Mouse (Mus musculus): ENCODE measurements around the gene Taar9. TPM values are rescaled to one million over a fixed set of nuclear protein-coding genes. Genes with fewer than 3 reads are reported as not detected.
A peak's percentile ranks its signal among the peaks of the same experiment; 100 is the strongest.
"Not testable (repeated sequence)": the region's sequence is repeated elsewhere in the genome, so short reads cannot be mapped to it uniquely, and the experiment has no call there.

The Taar9 gene
- total RNA-seq, 2 experiments from 2014 or later = not detected

DNA sequence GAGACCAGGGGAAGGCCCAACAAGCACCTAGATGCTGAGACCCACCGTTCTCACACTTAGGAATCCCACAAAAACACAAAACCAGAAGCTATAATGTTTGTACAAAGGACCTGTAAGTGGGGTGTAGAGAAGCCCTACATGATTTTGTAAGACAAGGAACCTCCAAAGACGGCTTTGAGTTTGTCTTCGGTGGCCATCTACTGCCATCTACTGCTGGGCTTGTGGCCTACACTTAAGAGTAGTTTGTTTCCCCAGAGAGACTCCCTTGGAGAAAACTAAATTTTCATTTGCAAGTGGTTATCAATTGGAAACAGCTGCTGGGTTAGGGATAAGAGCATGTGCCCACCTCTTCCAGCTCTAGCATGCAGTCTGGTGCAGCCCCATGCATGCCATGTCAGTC, 29.2 kb downstream of the Taar9 start:
- DNase-seq (ENCODE audit: low spot score in 2 of 2) = peak in 1 of 2 experiments; percentile 45

- DNase-seq (ENCODE audit: low spot score in 2 of 2) = not testable (repeated sequence)
Measured at GRCm38 (mm10) chr10:24076200-24076599, 33.1 kb downstream of the Taar9 start, which contains the start of gene Taar8a. Gene Taar8a (plus strand): TSS chr10:24076500.

DNA sequence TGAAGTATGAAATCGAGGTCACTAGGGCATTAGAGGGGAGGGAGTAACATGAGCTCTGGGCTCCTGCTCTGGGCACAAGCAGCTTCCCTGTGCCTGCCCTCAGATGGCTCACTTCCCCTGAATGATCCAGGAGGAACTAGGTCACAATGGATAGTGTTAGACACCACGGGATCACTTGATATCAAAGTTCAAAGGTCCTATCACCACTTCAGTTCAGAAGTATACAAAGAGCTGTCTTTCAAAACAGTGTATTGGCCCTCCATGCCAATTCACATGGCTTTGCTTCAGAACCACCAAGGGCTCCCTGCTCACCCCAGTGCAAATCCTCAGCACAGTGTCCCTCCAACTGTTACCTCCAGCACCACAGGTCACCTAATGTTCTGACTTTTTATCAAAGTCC, 34.6 kb downstream of the Taar9 start:
- not testable (repeated sequence) for DNase-seq (ENCODE audit: low spot score in 2 of 2)

GRCm38 (mm10) chr10:24058986-24059385, 50.3 kb downstream of the Taar9 start:
- no peak for DNase-seq (ENCODE audit: low spot score in 2 of 2)

Other genes with a start within 250 kb of the Taar9 start
- under 1 TPM in 1 of 2 experiments, not detected in 1; 0.37 TPM for gene Vnn1, start 214.8 kb downstream of the Taar9 start, total RNA-seq (2021)
- not detected for gene Taar1, start 189.2 kb downstream of the Taar9 start, total RNA-seq (2021)
- gene Taar2, start 171.0 kb downstream of the Taar9 start, total RNA-seq (2021) = not detected
- gene Taar3, start 160.0 kb downstream of the Taar9 start, total RNA-seq (2021) = not detected
- gene Taar4, start 149.0 kb downstream of the Taar9 start, total RNA-seq (2021) = not detected
- gene Taar5, start 138.8 kb downstream of the Taar9 start, total RNA-seq (2021) = not detected
- gene Taar6, start 123.9 kb downstream of the Taar9 start, total RNA-seq (2021) = not detected
- gene Taar7a, start 116.1 kb downstream of the Taar9 start, total RNA-seq (2021) = not detected
- not detected for gene Taar7b, start 109.6 kb downstream of the Taar9 start, total RNA-seq (2021)
- not detected for gene Taar7d, start 82.3 kb downstream of the Taar9 start, total RNA-seq (2021)
- not detected for gene Taar7e, start 71.9 kb downstream of the Taar9 start, total RNA-seq (2021)
- not detected for gene Taar7f, start 60.0 kb downstream of the Taar9 start, total RNA-seq (2021)
- gene Taar8a, start 33.0 kb downstream of the Taar9 start, total RNA-seq (2021) = not detected
- gene Taar8b, start 17.2 kb downstream of the Taar9 start, total RNA-seq (2021) = not detected
- gene Taar8c, start 7.6 kb downstream of the Taar9 start, total RNA-seq (2021) = not detected
- gene Stx7, start 39.8 kb upstream of the Taar9 start, total RNA-seq (2021) = 100 to 1,000 TPM; 134 to 140 TPM
- gene Moxd1, start 114.0 kb upstream of the Taar9 start, total RNA-seq (2021) = 10 to 100 TPM; 10.1 to 11.4 TPM